Mouse (Mus musculus): ENCODE results near the gene Gm13288. TPM values are rescaled to one million over a fixed set of nuclear protein-coding genes. Genes with fewer than 3 reads are reported as not detected.
"Not testable (repeated sequence)": the region's sequence is repeated elsewhere in the genome, so short reads cannot be mapped to it uniquely, and the experiment has no call there.

The Gm13288 gene
- total and polyA plus RNA-seq, 2 experiments from 2014 or later, result not detected

GRCm38 (mm10) chr4:88781831-88782230, 23.5 kb upstream of the Gm13288 start, which contains the start of gene Ifnz:
TSS of gene Ifnz (plus strand) at chr4:88782131.
- Histone ChIP-seq H3K4me2 (ENCODE audit: low read depth, low read length) (peak within 1 kb of the TSS; percentile 47), H3K4me3 (ENCODE audit: low read depth, low read length) (peak within 1 kb of the TSS; percentile 28; the same call in 1 of the 2 replicates), H3K27ac (ENCODE audit: low read depth) (peak within 1 kb of the TSS; percentile 82)
- not testable (repeated sequence) for DNase-seq (ENCODE audit: low spot score); ATAC-seq (ENCODE audit: insufficient read depth, low read depth); H3K4me1 ChIP-seq (ENCODE audit: control insufficient read depth, insufficient read depth); H3K36me3 ChIP-seq (replicated peaks; ENCODE audit: control insufficient read depth, insufficient read depth, low read length); H3K27me3 ChIP-seq (ENCODE audit: control insufficient read depth, insufficient read depth, low read length); H3K9me3 ChIP-seq (replicated peaks; ENCODE audit: control insufficient read depth, low read length); H3K9ac ChIP-seq (replicated peaks; ENCODE audit: low read depth, low read length)
- 9% methylated on average over 3 of the region's 7 CpGs for WGBS

- not testable (repeated sequence) for H3K9me3 ChIP-seq (replicated peaks; ENCODE audit: control insufficient read depth, low read length); ATAC-seq (ENCODE audit: insufficient read depth, low read depth); DNase-seq (ENCODE audit: low spot score); H3K36me3 ChIP-seq (replicated peaks; ENCODE audit: control insufficient read depth, insufficient read depth, low read length); H3K4me1 ChIP-seq (ENCODE audit: control insufficient read depth, insufficient read depth); H3K27me3 ChIP-seq (ENCODE audit: control insufficient read depth, insufficient read depth, low read length); H3K9ac ChIP-seq (replicated peaks; ENCODE audit: low read depth, low read length)
- peak overlapping the region; percentile 47 for H3K4me2 ChIP-seq (ENCODE audit: low read depth, low read length)
- WGBS, result 0% methylated on average over 5 of the region's 31 CpGs
- peak overlapping the region; percentile 28; the same call in 1 of the 2 replicates for H3K4me3 ChIP-seq (ENCODE audit: low read depth, low read length)
- H3K27ac ChIP-seq (ENCODE audit: low read depth), result peak overlapping the region; percentile 82
Observed at GRCm38 (mm10) chr4:88782335-88782734, 23.0 kb upstream of the Gm13288 start.

- not testable (repeated sequence) for H3K36me3 ChIP-seq (replicated peaks; ENCODE audit: control insufficient read depth, insufficient read depth, low read length); ATAC-seq (ENCODE audit: insufficient read depth, low read depth); H3K9ac ChIP-seq (replicated peaks; ENCODE audit: low read depth, low read length); DNase-seq (ENCODE audit: low spot score); H3K4me3 ChIP-seq (ENCODE audit: low read depth, low read length); H3K27me3 ChIP-seq (ENCODE audit: control insufficient read depth, insufficient read depth, low read length); H3K4me2 ChIP-seq (ENCODE audit: low read depth, low read length); H3K27ac ChIP-seq (ENCODE audit: low read depth); H3K9me3 ChIP-seq (replicated peaks; ENCODE audit: control insufficient read depth, low read length); H3K4me1 ChIP-seq (ENCODE audit: control insufficient read depth, insufficient read depth)
- no CpG with 5 or more reads among the region's 27 CpGs for WGBS
Observed at GRCm38 (mm10) chr4:88785409-88785808, 19.9 kb upstream of the Gm13288 start, which contains the start of gene Gm13276. TSS of gene Gm13276 (plus strand) at chr4:88785709.

- not testable (repeated sequence) for H3K4me3 ChIP-seq (ENCODE audit: low read depth, low read length); H3K4me1 ChIP-seq (ENCODE audit: control insufficient read depth, insufficient read depth); H3K4me2 ChIP-seq (ENCODE audit: low read depth, low read length); DNase-seq (ENCODE audit: low spot score); ATAC-seq (ENCODE audit: insufficient read depth, low read depth); H3K27me3 ChIP-seq (ENCODE audit: control insufficient read depth, insufficient read depth, low read length); H3K9me3 ChIP-seq (replicated peaks; ENCODE audit: control insufficient read depth, low read length); H3K9ac ChIP-seq (replicated peaks; ENCODE audit: low read depth, low read length); H3K36me3 ChIP-seq (replicated peaks; ENCODE audit: control insufficient read depth, insufficient read depth, low read length); H3K27ac ChIP-seq (ENCODE audit: low read depth)
- peak; percentile 57 for TF ChIP-seq CTCF (IDR thresholded peaks at IDR 0.05; ENCODE audit: low read depth)
- 0% methylated on average over 2 of the region's 28 CpGs for WGBS
Observed at GRCm38 (mm10) chr4:88788402-88788801, 16.9 kb upstream of the Gm13288 start, which contains the start of gene Gm13277. TSS of gene Gm13277 (plus strand) at chr4:88788632.

- H3K36me3 ChIP-seq (replicated peaks; ENCODE audit: control insufficient read depth, insufficient read depth, low read length); H3K4me3 ChIP-seq (ENCODE audit: low read depth, low read length); H3K27me3 ChIP-seq (ENCODE audit: control insufficient read depth, insufficient read depth, low read length); H3K4me1 ChIP-seq (ENCODE audit: control insufficient read depth, insufficient read depth); ATAC-seq (ENCODE audit: insufficient read depth, low read depth); H3K9me3 ChIP-seq (replicated peaks; ENCODE audit: control insufficient read depth, low read length); H3K9ac ChIP-seq (replicated peaks; ENCODE audit: low read depth, low read length); H3K4me2 ChIP-seq (ENCODE audit: low read depth, low read length); DNase-seq (ENCODE audit: low spot score); H3K27ac ChIP-seq (ENCODE audit: low read depth): not testable (repeated sequence)
- no CpG with 5 or more reads among the region's 28 CpGs for WGBS
Observed at GRCm38 (mm10) chr4:88791250-88791649, 14.1 kb upstream of the Gm13288 start, which contains the start of gene Gm13278. TSS of gene Gm13278 (plus strand) at chr4:88791550.

- H3K4me1 ChIP-seq (ENCODE audit: control insufficient read depth, insufficient read depth); H3K4me2 ChIP-seq (ENCODE audit: low read depth, low read length); H3K4me3 ChIP-seq (ENCODE audit: low read depth, low read length); ATAC-seq (ENCODE audit: insufficient read depth, low read depth); DNase-seq (ENCODE audit: low spot score); H3K27ac ChIP-seq (ENCODE audit: low read depth); H3K9ac ChIP-seq (replicated peaks; ENCODE audit: low read depth, low read length); H3K27me3 ChIP-seq (ENCODE audit: control insufficient read depth, insufficient read depth, low read length); H3K36me3 ChIP-seq (replicated peaks; ENCODE audit: control insufficient read depth, insufficient read depth, low read length); H3K9me3 ChIP-seq (replicated peaks; ENCODE audit: control insufficient read depth, low read length): not testable (repeated sequence)
- 0% methylated on average over 7 of the region's 52 CpGs for WGBS
- TF ChIP-seq CTCF (IDR thresholded peaks at IDR 0.05; ENCODE audit: low read depth), result peak; percentile 34; the same call in 1 of the 2 replicates
Observed at GRCm38 (mm10) chr4:88793936-88794675, 11.2 kb upstream of the Gm13288 start, which contains the start of gene Gm13275. TSS of gene Gm13275 (plus strand) at chr4:88794487.

GRCm38 (mm10) chr4:88797097-88797496, 8.2 kb upstream of the Gm13288 start, which contains the start of gene Gm13279:
TSS of gene Gm13279 (plus strand) at chr4:88797397.
- H3K4me1 ChIP-seq (ENCODE audit: control insufficient read depth, insufficient read depth); H3K4me3 ChIP-seq (ENCODE audit: low read depth, low read length); H3K9me3 ChIP-seq (replicated peaks; ENCODE audit: control insufficient read depth, low read length); DNase-seq (ENCODE audit: low spot score); H3K27me3 ChIP-seq (ENCODE audit: control insufficient read depth, insufficient read depth, low read length); H3K9ac ChIP-seq (replicated peaks; ENCODE audit: low read depth, low read length); ATAC-seq (ENCODE audit: insufficient read depth, low read depth); H3K36me3 ChIP-seq (replicated peaks; ENCODE audit: control insufficient read depth, insufficient read depth, low read length); H3K4me2 ChIP-seq (ENCODE audit: low read depth, low read length); H3K27ac ChIP-seq (ENCODE audit: low read depth): not testable (repeated sequence)
- no CpG with 5 or more reads among the region's 28 CpGs for WGBS

GRCm38 (mm10) chr4:88799365-88799764, 6.0 kb upstream of the Gm13288 start, which contains the start of gene Gm13285:
TSS of gene Gm13285 (plus strand) at chr4:88799665.
- not testable (repeated sequence) for H3K9me3 ChIP-seq (replicated peaks; ENCODE audit: control insufficient read depth, low read length); H3K36me3 ChIP-seq (replicated peaks; ENCODE audit: control insufficient read depth, insufficient read depth, low read length); ATAC-seq (ENCODE audit: insufficient read depth, low read depth); H3K4me1 ChIP-seq (ENCODE audit: control insufficient read depth, insufficient read depth); H3K4me3 ChIP-seq (ENCODE audit: low read depth, low read length); DNase-seq (ENCODE audit: low spot score); H3K27ac ChIP-seq (ENCODE audit: low read depth); H3K27me3 ChIP-seq (ENCODE audit: control insufficient read depth, insufficient read depth, low read length); H3K9ac ChIP-seq (replicated peaks; ENCODE audit: low read depth, low read length); H3K4me2 ChIP-seq (ENCODE audit: low read depth, low read length)
- 6% methylated on average over 2 of the region's 7 CpGs for WGBS

Data from heart, postnatal 0 days (tissue).